9 mouse cellular contexts compared by ENCODE assay signal in the genomic region with DNA sequence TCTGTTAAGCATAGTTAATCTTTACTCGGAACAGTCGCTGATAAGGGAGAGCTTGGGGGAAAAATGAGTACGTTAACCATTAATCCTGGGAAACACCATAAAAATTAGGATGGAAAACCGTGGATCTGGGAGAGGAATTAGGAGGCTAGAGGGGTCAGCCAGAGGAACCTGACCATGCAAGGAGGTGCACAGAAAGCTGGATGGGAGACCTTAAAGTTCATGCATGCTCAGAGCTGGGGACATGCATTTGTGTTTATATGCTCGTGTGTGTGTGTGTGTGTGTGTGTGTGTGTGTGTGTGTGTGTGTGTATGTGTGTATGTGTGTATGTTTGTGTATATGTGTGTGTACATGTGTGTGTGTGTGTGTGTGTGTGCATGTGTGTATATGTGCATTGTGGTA.
DNase-seq lines count a peak whose midpoint lies in the region; ATAC-seq and TF ChIP-seq lines count a peak whose summit lies in the region.
"Had no signal": no experiment of that assay in that cellular context is flagged by ENCODE, and none has a peak within 500 bp of the region (broad histone marks: within the 10 kb centered on the region; RNA-seq: fewer than 3 reads in every experiment).

No protein-coding gene starts in this region.

- DNase-seq in hindbrain, embryonic 11.5 days (ENCODE audit: low spot score) = no peak
- DNase-seq in neural tube, embryonic 10.5 days (ENCODE audit: extremely low spot score, low spot score) = no peak
- peak; percentile 30 for DNase-seq in stomach, postnatal 0 days (ENCODE audit: low spot score)
- DNase-seq in gastrocnemius, postnatal 4 days (ENCODE audit: low spot score in 2 of 2) = no peak
- no peak for DNase-seq in cerebellum, postnatal 4 days (ENCODE audit: low spot score in 2 of 2)

- ATAC-seq in hindbrain, embryonic 13.5 days (ENCODE audit: low FRiP score) = no peak
- ATAC-seq in hindbrain, embryonic 11.5 days (ENCODE audit: low FRiP score) = no peak
- ATAC-seq in neural tube, embryonic 13.5 days (ENCODE audit: low read depth) = no peak
- no peak for ATAC-seq in limb, embryonic 15.5 days (ENCODE audit: insufficient number of reproducible peaks, low FRiP score, low TSS enrichment, low read depth)
- no peak for ATAC-seq in stomach, postnatal 0 days (ENCODE audit: low FRiP score, low TSS enrichment)
- ATAC-seq: inflammation-experienced regulatory T-cells, adult 6 months had no signal

- no peak for TF ChIP-seq EP300 in stomach, postnatal 0 days (optimal IDR thresholded peaks at IDR 0.05)

- H3K4me2 ChIP-seq in hindbrain, embryonic 13.5 days = no peak overlapping the region
- no peak overlapping the region for H3K4me2 ChIP-seq in hindbrain, embryonic 11.5 days (replicated peaks; ENCODE audit: low read depth, low read length)
- H3K4me2 ChIP-seq in neural tube, embryonic 13.5 days = no peak overlapping the region
- H3K4me2 ChIP-seq in limb, embryonic 15.5 days = no peak overlapping the region
- H3K4me2 ChIP-seq in stomach, postnatal 0 days (replicated peaks; ENCODE audit: low read depth) = no peak overlapping the region

- 42% methylated on average over 5 of the region's 5 CpGs for WGBS in hindbrain, embryonic 13.5 days
- 59% methylated on average over 5 of the region's 5 CpGs for WGBS in hindbrain, embryonic 11.5 days
- WGBS in neural tube, embryonic 13.5 days = 47% methylated on average over 5 of the region's 5 CpGs
- WGBS in limb, embryonic 15.5 days = 46% methylated on average over 5 of the region's 5 CpGs
- WGBS in stomach, postnatal 0 days = 16% methylated on average over 5 of the region's 5 CpGs

- peaks cover 44% of the 10 kb centered on the region for H3K4me1 ChIP-seq in hindbrain, embryonic 13.5 days (replicated peaks)
- peaks cover 6% of the 10 kb centered on the region; the same call in 1 of the 2 replicates for H3K4me1 ChIP-seq in hindbrain, embryonic 11.5 days (replicated peaks; ENCODE audit: control insufficient read depth, insufficient read depth, low read length)
- peaks cover 52% of the 10 kb centered on the region for H3K4me1 ChIP-seq in neural tube, embryonic 13.5 days (replicated peaks)
- H3K4me1 ChIP-seq in limb, embryonic 15.5 days = peaks cover 55% of the 10 kb centered on the region
- peaks cover 15% of the 10 kb centered on the region for H3K4me1 ChIP-seq in stomach, postnatal 0 days (replicated peaks; ENCODE audit: control insufficient read depth, insufficient read depth)

- no peaks in the 10 kb centered on the region for H3K27me3 ChIP-seq in hindbrain, embryonic 13.5 days
- H3K27me3 ChIP-seq in hindbrain, embryonic 11.5 days (ENCODE audit: control insufficient read depth, insufficient read depth, low read length) = no peaks in the 10 kb centered on the region
- no peaks in the 10 kb centered on the region for H3K27me3 ChIP-seq in neural tube, embryonic 13.5 days
- no peaks in the 10 kb centered on the region for H3K27me3 ChIP-seq in limb, embryonic 15.5 days
- no peaks in the 10 kb centered on the region for H3K27me3 ChIP-seq in stomach, postnatal 0 days (ENCODE audit: control insufficient read depth, insufficient read depth, low read length)

- no peak overlapping the region for H3K9ac ChIP-seq in hindbrain, embryonic 13.5 days
- H3K9ac ChIP-seq in hindbrain, embryonic 11.5 days (ENCODE audit: low read depth, low read length) = no peak overlapping the region
- no peak overlapping the region for H3K9ac ChIP-seq in neural tube, embryonic 13.5 days
- H3K9ac ChIP-seq in limb, embryonic 15.5 days = no peak overlapping the region
- no peak overlapping the region for H3K9ac ChIP-seq in stomach, postnatal 0 days (ENCODE audit: low read length)

- no peaks in the 10 kb centered on the region for H3K9me3 ChIP-seq in hindbrain, embryonic 13.5 days
- H3K9me3 ChIP-seq in hindbrain, embryonic 11.5 days (ENCODE audit: control insufficient read depth, low read length) = no peaks in the 10 kb centered on the region
- H3K9me3 ChIP-seq in neural tube, embryonic 13.5 days = no peaks in the 10 kb centered on the region
- no peaks in the 10 kb centered on the region for H3K9me3 ChIP-seq in limb, embryonic 15.5 days
- H3K9me3 ChIP-seq in stomach, postnatal 0 days (ENCODE audit: control insufficient read depth, low read length) = no peaks in the 10 kb centered on the region

- H3K27ac ChIP-seq in hindbrain, embryonic 13.5 days = peak overlapping the region; percentile 83; the same call in 1 of the 2 replicates
- no peak overlapping the region for H3K27ac ChIP-seq in hindbrain, embryonic 11.5 days (ENCODE audit: low read depth, low read length)
- peak overlapping the region; percentile 72 for H3K27ac ChIP-seq in neural tube, embryonic 13.5 days (replicated peaks)
- H3K27ac ChIP-seq in limb, embryonic 15.5 days = peak overlapping the region; percentile 94
- H3K27ac ChIP-seq in stomach, postnatal 0 days (replicated peaks) = peak overlapping the region; percentile 96

- no peaks in the 10 kb centered on the region for H3K36me3 ChIP-seq in hindbrain, embryonic 13.5 days
- H3K36me3 ChIP-seq in hindbrain, embryonic 11.5 days (ENCODE audit: control insufficient read depth, insufficient read depth, low read length) = no peaks in the 10 kb centered on the region
- no peaks in the 10 kb centered on the region for H3K36me3 ChIP-seq in neural tube, embryonic 13.5 days
- H3K36me3 ChIP-seq in limb, embryonic 15.5 days = no peaks in the 10 kb centered on the region
- H3K36me3 ChIP-seq in stomach, postnatal 0 days (ENCODE audit: control insufficient read depth, insufficient read depth, low read length) = no peaks in the 10 kb centered on the region

- no peak overlapping the region for H3K4me3 ChIP-seq in hindbrain, embryonic 13.5 days
- H3K4me3 ChIP-seq in hindbrain, embryonic 11.5 days (ENCODE audit: low read depth, low read length) = no peak overlapping the region
- H3K4me3 ChIP-seq in neural tube, embryonic 13.5 days = no peak overlapping the region
- no peak overlapping the region for H3K4me3 ChIP-seq in limb, embryonic 15.5 days
- H3K4me3 ChIP-seq in stomach, postnatal 0 days (ENCODE audit: low read depth, low read length) = no peak overlapping the region

- no peak for TF ChIP-seq CTCF in stomach, postnatal 0 days (IDR thresholded peaks at IDR 0.05; ENCODE audit: low read depth)
